Mouse (Mus musculus) liver, embryonic 14.5 days (tissue): ENCODE measurements around the gene Camk1g.

ENCODE experiments used
- CTCF ChIP-seq: IDR thresholded peaks from 2 replicates; pipeline ENCODE4 v1.5.1; 2016; ENCODE audit warnings: antibody characterized with exemption, low read depth, control low read depth
- EP300 ChIP-seq: IDR thresholded peaks from 2 replicates; pipeline ENCODE4 v1.6.1; 2016; ENCODE audit warnings: antibody characterized with exemption, low read depth

DNA sequence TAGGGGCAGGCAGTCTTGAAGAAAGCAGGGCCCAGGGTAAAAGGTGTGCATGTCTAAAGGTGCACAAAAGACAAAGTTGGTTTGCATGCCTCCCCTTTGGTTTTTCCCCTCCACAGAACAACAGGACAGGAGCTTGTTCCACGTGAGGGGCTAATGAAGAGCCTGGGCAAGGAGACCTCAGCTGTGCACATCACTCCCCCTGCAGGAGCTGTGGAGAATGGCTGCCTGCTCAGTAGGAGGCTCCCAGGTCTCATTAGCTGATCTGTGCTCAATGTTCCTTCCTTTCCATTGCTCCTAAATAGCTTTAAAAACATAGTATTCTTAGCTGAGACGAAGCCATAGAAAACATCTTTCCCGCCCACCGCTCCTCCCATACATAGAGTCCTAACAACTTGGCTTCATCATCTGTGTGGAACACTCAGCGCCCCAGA is 6.3 kb downstream of the Camk1g start:
- TF ChIP-seq EP300 (no peak), CTCF (peak; percentile 75)
